ENCODE assay signal across 12 mouse cellular contexts in the genomic region with DNA sequence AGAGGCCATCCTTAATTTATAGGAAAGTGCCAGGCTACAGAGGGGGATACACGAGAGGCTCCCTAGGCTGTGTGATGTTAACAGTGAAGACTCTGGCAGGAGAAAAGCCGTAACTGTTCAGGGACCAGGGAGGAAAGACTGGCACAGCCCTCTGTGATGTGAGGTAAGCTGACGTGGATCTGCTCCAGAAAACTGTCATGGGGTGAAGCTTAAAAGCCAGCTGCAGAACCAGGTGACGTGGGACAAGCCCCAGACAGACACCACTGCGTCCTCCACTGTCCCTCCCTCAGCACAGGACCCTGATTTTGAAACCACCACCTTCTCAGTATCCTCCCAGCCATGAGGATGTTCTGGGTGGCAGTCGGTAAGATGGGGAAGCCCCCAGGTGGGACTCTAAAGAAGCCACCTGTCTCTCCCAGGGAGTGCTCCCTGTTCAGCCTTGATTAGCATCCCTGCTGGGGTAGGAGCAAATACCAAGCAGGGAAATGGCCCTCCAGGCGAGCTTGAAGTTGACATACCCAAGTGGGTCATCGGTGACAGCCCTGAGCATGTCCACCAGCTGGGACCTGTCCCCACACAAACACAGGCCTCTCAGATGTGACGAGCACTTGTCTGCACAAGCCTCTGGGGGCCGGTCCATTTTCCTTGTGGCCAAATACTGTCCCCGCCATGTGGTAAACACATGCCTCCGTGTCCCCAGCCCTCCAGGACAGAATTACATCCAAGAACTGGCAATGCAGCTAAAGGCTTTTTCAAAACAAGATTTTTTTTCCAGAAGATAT.
A peak's percentile ranks its signal among the peaks of the same experiment; 100 is the strongest.
DNase-seq lines count a peak whose midpoint lies in the region; ATAC-seq and TF ChIP-seq lines count a peak whose summit lies in the region.
"Had no signal": no experiment of that assay in that cellular context is flagged by ENCODE, and none has a peak within 500 bp of the region (broad histone marks: within the 10 kb centered on the region; RNA-seq: fewer than 3 reads in every experiment).

No protein-coding gene starts in this region.

- no peaks in the 10 kb centered on the region for H3K79me3 ChIP-seq in C2C12 (ENCODE audit: low read depth)

- 64% methylated on average over 12 of the region's 12 CpGs for WGBS in forebrain, embryonic 10.5 days
- WGBS in forebrain, embryonic 15.5 days = 58% methylated on average over 12 of the region's 12 CpGs
- WGBS in heart, embryonic 12.5 days = 41% methylated on average over 12 of the region's 12 CpGs
- 65% methylated on average over 12 of the region's 12 CpGs for WGBS in intestine, embryonic 15.5 days

- peaks cover 36% of the 10 kb centered on the region for H3K4me1 ChIP-seq in forebrain, embryonic 10.5 days
- H3K4me1 ChIP-seq in forebrain, embryonic 15.5 days = peaks cover 10% of the 10 kb centered on the region
- peaks cover 42% of the 10 kb centered on the region for H3K4me1 ChIP-seq in heart, embryonic 12.5 days (replicated peaks)
- H3K4me1 ChIP-seq in intestine, embryonic 15.5 days (replicated peaks) = peaks cover 41% of the 10 kb centered on the region

- H3K27ac ChIP-seq in forebrain, embryonic 10.5 days = 0 out of 2 replicates have a peak overlapping the region, but pooled peaks have one; percentile 10
- H3K27ac ChIP-seq in forebrain, embryonic 15.5 days (replicated peaks) = no peak overlapping the region
- peak overlapping the region; percentile 5 for H3K27ac ChIP-seq in heart, embryonic 12.5 days (ENCODE audit: poor library complexity, severe bottlenecking)
- H3K27ac ChIP-seq in intestine, embryonic 15.5 days = no peak overlapping the region
- H3K27ac ChIP-seq: macrophage had no signal

- H3K4me2 ChIP-seq in forebrain, embryonic 15.5 days (replicated peaks) = no peak overlapping the region
- no peak overlapping the region for H3K4me2 ChIP-seq in heart, embryonic 12.5 days
- no peak overlapping the region for H3K4me2 ChIP-seq in intestine, embryonic 15.5 days (replicated peaks)

- H3ac ChIP-seq in C2C12 (ENCODE audit: control insufficient read depth, insufficient read length, low read depth) = no peak overlapping the region

- H3K9me3 ChIP-seq in forebrain, embryonic 10.5 days = no peaks in the 10 kb centered on the region
- no peaks in the 10 kb centered on the region for H3K9me3 ChIP-seq in forebrain, embryonic 15.5 days
- no peaks in the 10 kb centered on the region for H3K9me3 ChIP-seq in heart, embryonic 12.5 days (replicated peaks)
- H3K9me3 ChIP-seq in intestine, embryonic 15.5 days = no peaks in the 10 kb centered on the region

- H3K4me3 ChIP-seq in forebrain, embryonic 10.5 days = no peak overlapping the region
- H3K4me3 ChIP-seq in forebrain, embryonic 15.5 days = no peak overlapping the region
- H3K4me3 ChIP-seq in C2C12 (ENCODE audit: insufficient read depth, poor library complexity, severe bottlenecking) = no peak overlapping the region
- no peak overlapping the region for H3K4me3 ChIP-seq in heart, embryonic 12.5 days
- no peak overlapping the region for H3K4me3 ChIP-seq in intestine, embryonic 15.5 days (replicated peaks)

- H3K79me2 ChIP-seq in C2C12 (ENCODE audit: control insufficient read depth, insufficient read depth) = no peaks in the 10 kb centered on the region

- no peak for DNase-seq in forebrain, embryonic 10.5 days (ENCODE audit: extremely low spot score, low spot score)
- DNase-seq in lung, postnatal 10 days = peak; percentile 78
- DNase-seq in cerebellum, adult 18-20 months = no peak
- DNase-seq in thymus, adult 18-20 months = no peak
- DNase-seq: cerebellum, adult 2 months; kidney, adult 18-20 months had no signal

- no peak for ATAC-seq in forebrain, embryonic 15.5 days (replicated peaks)
- no peak for ATAC-seq in heart, embryonic 12.5 days (ENCODE audit: insufficient number of reproducible peaks, low FRiP score)
- ATAC-seq in intestine, embryonic 15.5 days = no peak
- ATAC-seq: forebrain, embryonic 14.5 days had no signal

- H3K9ac ChIP-seq in forebrain, embryonic 15.5 days (replicated peaks) = no peak overlapping the region
- no peak overlapping the region for H3K9ac ChIP-seq in heart, embryonic 12.5 days
- no peak overlapping the region for H3K9ac ChIP-seq in intestine, embryonic 15.5 days

- no peaks in the 10 kb centered on the region for H3K27me3 ChIP-seq in forebrain, embryonic 10.5 days (ENCODE audit: poor library complexity, severe bottlenecking)
- H3K27me3 ChIP-seq in forebrain, embryonic 15.5 days = no peaks in the 10 kb centered on the region
- H3K27me3 ChIP-seq in C2C12 (ENCODE audit: control insufficient read depth, insufficient read depth, insufficient read length) = no peaks in the 10 kb centered on the region
- no peaks in the 10 kb centered on the region for H3K27me3 ChIP-seq in heart, embryonic 12.5 days (replicated peaks)
- no peaks in the 10 kb centered on the region for H3K27me3 ChIP-seq in intestine, embryonic 15.5 days (replicated peaks)

- TF ChIP-seq CTCF in C2C12 (IDR thresholded peaks at IDR 0.05; ENCODE audit: control insufficient read depth, insufficient read depth, insufficient read length) = no peak

- H3K36me3 ChIP-seq in forebrain, embryonic 10.5 days (replicated peaks) = no peaks in the 10 kb centered on the region
- no peaks in the 10 kb centered on the region for H3K36me3 ChIP-seq in forebrain, embryonic 15.5 days
- H3K36me3 ChIP-seq in C2C12 (ENCODE audit: control insufficient read depth, insufficient read depth) = no peaks in the 10 kb centered on the region
- H3K36me3 ChIP-seq in heart, embryonic 12.5 days = no peaks in the 10 kb centered on the region
- no peaks in the 10 kb centered on the region for H3K36me3 ChIP-seq in intestine, embryonic 15.5 days

TF ChIP-seq in C2C12, 6 proteins besides CTCF, POLR2A, EP300 and RAD21:
- TF ChIP-seq MYOD1 (IDR thresholded peaks at IDR 0.05; ENCODE audit: control insufficient read depth, insufficient read length, low read depth) (peak; percentile 60), MYOG (IDR thresholded peaks at IDR 0.05; ENCODE audit: control insufficient read depth, extremely low read depth, insufficient read length) (no peak)

Comparison
In these comparisons a context has a peak if more than half of its experiments do, and no peak if none do; other contexts are left out.
1. H3K27ac ChIP-seq: peak in forebrain, embryonic 10.5 days (single experiment) and heart, embryonic 12.5 days (single experiment); none in forebrain, embryonic 15.5 days (single experiment) and intestine, embryonic 15.5 days (single experiment).